Mouse (Mus musculus) ES-Bruce4 (cell line): ENCODE data around the gene Ywhae. TPM values are rescaled to one million over a fixed set of nuclear protein-coding genes. Genes with fewer than 3 reads are reported as not detected.

Source experiments
- H3K27ac ChIP-seq: 2 replicates; pipeline ENCODE4 v1.5.1; 2012; ENCODE audit warnings: low read length, inconsistent platforms; ENCODE audit not compliant: insufficient read depth
- H3K27me3 ChIP-seq: 2 replicates; pipeline ENCODE4 v1.6.1; 2012; ENCODE audit warnings: mild to moderate bottlenecking, low read length, inconsistent platforms; ENCODE audit not compliant: control insufficient read depth, poor library complexity, insufficient read depth, severe bottlenecking
- H3K36me3 ChIP-seq: 2 replicates; pipeline ENCODE4 v1.6.1; 2012; ENCODE audit warnings: inconsistent platforms, mild to moderate bottlenecking, low read length, moderate library complexity; ENCODE audit not compliant: control insufficient read depth, poor library complexity, insufficient read depth, severe bottlenecking
- H3K4me1 ChIP-seq: one replicate; pipeline ENCODE4 v1.8.1; 2011; ENCODE audit warnings: low read length; ENCODE audit not compliant: control insufficient read depth, insufficient read depth
- H3K4me3 ChIP-seq: 2 replicates; pipeline ENCODE4 v1.5.1; 2011; ENCODE audit warnings: low read depth, mild to moderate bottlenecking, low read length
- H3K9ac ChIP-seq: 2 replicates; pipeline ENCODE4 v1.6.1; 2012; ENCODE audit warnings: low read depth, mild to moderate bottlenecking, inconsistent platforms; ENCODE audit not compliant: poor library complexity, severe bottlenecking
- H3K9me3 ChIP-seq: replicated peaks from 2 replicates; pipeline ENCODE4 v1.6.1; 2012; ENCODE audit warnings: mild to moderate bottlenecking, low read length, inconsistent platforms; ENCODE audit not compliant: control insufficient read depth, poor library complexity, insufficient read depth, severe bottlenecking
- CTCF ChIP-seq: IDR thresholded peaks from one replicate; pipeline ENCODE4 v1.8.1; 2011; ENCODE audit warnings: low read depth, low read length
- EP300 ChIP-seq: IDR thresholded peaks from 2 replicates; pipeline ENCODE4 v1.6.1; 2011; ENCODE audit warnings: low read depth, low read length; ENCODE audit not compliant: insufficient read depth
- POLR2A ChIP-seq: IDR thresholded peaks from one replicate; pipeline ENCODE4 v1.8.1; 2011; ENCODE audit warnings: low read length; ENCODE audit not compliant: insufficient read depth
- polyA plus RNA-seq: library from polyadenylated mRNA; stranded (reverse); fragments of >200 nt; gene quantifications from 2 replicates; pipeline ENCODE4 v1.2.4, GENCODE M21; 2011; ENCODE audit warnings: low read depth; ENCODE audit not compliant: missing spikeins, insufficient read depth, insufficient read length

Ywhae gene
- polyA plus RNA-seq, 1 experiment: 1,367 TPM

- H3K27me3 ChIP-seq: no peaks in the 10 kb centered on the region
These were observed 43.2 kb downstream of the Ywhae start for GRCm38 (mm10) chr11:75775919-75776318.

GRCm38 (mm10) chr11:75781919-75782318 is 49.2 kb downstream of the Ywhae start:
- no peak overlapping the region for H3K27ac ChIP-seq
- no peaks in the 10 kb centered on the region for H3K36me3 ChIP-seq
- TF ChIP-seq CTCF (peak; percentile 86), EP300 (no peak)
- no peaks in the 10 kb centered on the region for H3K27me3 ChIP-seq
- no peak overlapping the region for H3K9ac ChIP-seq
- no peaks in the 10 kb centered on the region for H3K9me3 ChIP-seq
- no peak overlapping the region for H3K4me3 ChIP-seq
- H3K4me1 ChIP-seq: no peaks in the 10 kb centered on the region

More at GRCm38 (mm10) chr11:75775919-75776318, 43.2 kb downstream of the Ywhae start:
- Histone ChIP-seq H3K4me1 (no peaks in the 10 kb centered on the region), H3K4me3 (no peak overlapping the region), H3K9me3 (no peaks in the 10 kb centered on the region), H3K36me3 (no peaks in the 10 kb centered on the region), H3K27ac (no peak overlapping the region), H3K9ac (no peak overlapping the region)
- peak; percentile 46 for TF ChIP-seq CTCF
- TF ChIP-seq EP300: no peak

- H3K4me1 ChIP-seq: no peaks in the 10 kb centered on the region
- H3K36me3 ChIP-seq: no peaks in the 10 kb centered on the region
- H3K4me3 ChIP-seq: no peak overlapping the region
- TF ChIP-seq CTCF (no peak), EP300 (no peak), POLR2A (no peak)
- no peaks in the 10 kb centered on the region for H3K9me3 ChIP-seq
- H3K27me3 ChIP-seq: no peaks in the 10 kb centered on the region
- H3K9ac ChIP-seq: no peak overlapping the region
- no peak overlapping the region for H3K27ac ChIP-seq
These were observed 51.1 kb downstream of the Ywhae start for GRCm38 (mm10) chr11:75783799-75784198.

- Histone ChIP-seq H3K27ac (no peak overlapping the region), H3K27me3 (no peaks in the 10 kb centered on the region), H3K4me3 (no peak overlapping the region), H3K9ac (no peak overlapping the region), H3K9me3 (no peaks in the 10 kb centered on the region), H3K36me3 (no peaks in the 10 kb centered on the region), H3K4me1 (no peaks in the 10 kb centered on the region)
- no peak for TF ChIP-seq CTCF
- TF ChIP-seq EP300: no peak
- TF ChIP-seq POLR2A: no peak
These were observed 53.2 kb downstream of the Ywhae start for GRCm38 (mm10) chr11:75785897-75786296.

GRCm38 (mm10) chr11:75792535-75792934 is 59.9 kb downstream of the Ywhae start:
- Histone ChIP-seq H3K4me3 (no peak overlapping the region), H3K4me1 (no peaks in the 10 kb centered on the region), H3K27me3 (peaks cover 23% of the 10 kb centered on the region), H3K27ac (no peak overlapping the region), H3K9ac (no peak overlapping the region), H3K36me3 (no peaks in the 10 kb centered on the region), H3K9me3 (no peaks in the 10 kb centered on the region)
- TF ChIP-seq CTCF: no peak

- H3K27ac ChIP-seq: no peak overlapping the region
- no peak overlapping the region for H3K4me3 ChIP-seq
- H3K27me3 ChIP-seq: peaks cover 23% of the 10 kb centered on the region
- H3K36me3 ChIP-seq: no peaks in the 10 kb centered on the region
- no peak for TF ChIP-seq EP300
- no peak for TF ChIP-seq POLR2A
- no peak for TF ChIP-seq CTCF
- H3K9ac ChIP-seq: no peak overlapping the region
- no peaks in the 10 kb centered on the region for H3K9me3 ChIP-seq
- H3K4me1 ChIP-seq: no peaks in the 10 kb centered on the region
These were observed 60.7 kb downstream of the Ywhae start for GRCm38 (mm10) chr11:75793351-75793750.
